Mouse (Mus musculus): ENCODE measurements around the gene Gm49325. TPM values are rescaled to one million over a fixed set of nuclear protein-coding genes. Genes with fewer than 3 reads are reported as not detected.

Gm49325 gene
- polyA plus RNA-seq, 1 experiment from 2014 or later = 2.5 TPM

- no peak overlapping the region for H3K27ac ChIP-seq
- no peaks in the 10 kb centered on the region for H3K9me3 ChIP-seq
- 0 out of 2 replicates have a peak, but pooled peaks cover 3% of the 10 kb centered on the region for H3K4me1 ChIP-seq (replicated peaks)
- H3K4me3 ChIP-seq (replicated peaks) = no peak overlapping the region
- H3K4me2 ChIP-seq (replicated peaks) = no peak overlapping the region
- peaks cover 72% of the 10 kb centered on the region for H3K36me3 ChIP-seq
- no peak overlapping the region for H3K9ac ChIP-seq (replicated peaks)
- 97% methylated on average over 9 of the region's 9 CpGs for WGBS
- no peak for ATAC-seq
- no peaks in the 10 kb centered on the region for H3K27me3 ChIP-seq
Measured at GRCm38 (mm10) chr10:77616166-77616565, 10.2 kb downstream of the Gm49325 start.

- peaks cover 64% of the 10 kb centered on the region for H3K36me3 ChIP-seq
- no peak overlapping the region for H3K4me3 ChIP-seq (replicated peaks)
- no peaks in the 10 kb centered on the region for H3K9me3 ChIP-seq
- H3K4me2 ChIP-seq (replicated peaks) = no peak overlapping the region
- H3K27me3 ChIP-seq = no peaks in the 10 kb centered on the region
- no peak overlapping the region for H3K9ac ChIP-seq (replicated peaks)
- 94% methylated on average over 7 of the region's 7 CpGs for WGBS
- H3K27ac ChIP-seq = no peak overlapping the region
- no peak for ATAC-seq
- peaks cover 5% of the 10 kb centered on the region for H3K4me1 ChIP-seq (replicated peaks)
Measured at GRCm38 (mm10) chr10:77616926-77617325, 10.9 kb downstream of the Gm49325 start.

GRCm38 (mm10) chr10:77621546-77621945 lies 15.5 kb downstream of the Gm49325 start:
- peak overlapping the region; percentile 82 for H3K4me2 ChIP-seq (replicated peaks)
- H3K4me3 ChIP-seq (replicated peaks) = peak overlapping the region; percentile 97
- peaks cover 40% of the 10 kb centered on the region for H3K4me1 ChIP-seq (replicated peaks)
- no peaks in the 10 kb centered on the region for H3K27me3 ChIP-seq
- peaks cover 27% of the 10 kb centered on the region for H3K36me3 ChIP-seq
- no peak for ATAC-seq
- H3K27ac ChIP-seq = peak overlapping the region; percentile 89
- WGBS = 77% methylated on average over 8 of the region's 8 CpGs
- H3K9ac ChIP-seq (replicated peaks) = peak overlapping the region; percentile 98
- H3K9me3 ChIP-seq = no peaks in the 10 kb centered on the region

GRCm38 (mm10) chr10:77622055-77622988 lies 16.3 kb downstream of the Gm49325 start, which contains the start of gene Ube2g2:
Gene Ube2g2 (plus strand): TSS chr10:77622275.
- Histone ChIP-seq H3K4me2 (replicated peaks) (peak within 1 kb of the TSS; percentile 82), H3K27ac (peak within 1 kb of the TSS; percentile 89), H3K4me1 (replicated peaks) (peaks cover 41% of the 10 kb centered on the region), H3K36me3 (peaks cover 19% of the 10 kb centered on the region), H3K27me3 (no peaks in the 10 kb centered on the region), H3K4me3 (replicated peaks) (peak within 1 kb of the TSS; percentile 97), H3K9me3 (no peaks in the 10 kb centered on the region), H3K9ac (replicated peaks) (peak within 1 kb of the TSS; percentile 98)
- peak; percentile 91 for ATAC-seq
- under 1% methylated on average over 96 of the region's 96 CpGs for WGBS

- H3K9me3 ChIP-seq = no peaks in the 10 kb centered on the region
- no peak overlapping the region for H3K27ac ChIP-seq
- H3K36me3 ChIP-seq = peaks cover 12% of the 10 kb centered on the region
- peak overlapping the region; percentile 98 for H3K9ac ChIP-seq (replicated peaks)
- H3K4me3 ChIP-seq (replicated peaks) = peak overlapping the region; percentile 97
- H3K4me2 ChIP-seq (replicated peaks) = peak overlapping the region; percentile 82
- H3K27me3 ChIP-seq = no peaks in the 10 kb centered on the region
- H3K4me1 ChIP-seq (replicated peaks) = peaks cover 44% of the 10 kb centered on the region
- 8% methylated on average over 8 of the region's 8 CpGs for WGBS
- peak; percentile 24; the same call in 1 of the 2 replicates for ATAC-seq
Measured at GRCm38 (mm10) chr10:77623069-77623492, 17.1 kb downstream of the Gm49325 start.

GRCm38 (mm10) chr10:77623639-77624400 lies 17.8 kb downstream of the Gm49325 start:
- Histone ChIP-seq H3K4me2 (replicated peaks) (peak overlapping the region; percentile 82), H3K27ac (no peak overlapping the region), H3K9me3 (no peaks in the 10 kb centered on the region), H3K4me3 (replicated peaks) (peak overlapping the region; percentile 97), H3K36me3 (peaks cover 8% of the 10 kb centered on the region), H3K4me1 (replicated peaks) (peaks cover 44% of the 10 kb centered on the region), H3K27me3 (no peaks in the 10 kb centered on the region), H3K9ac (replicated peaks) (peak overlapping the region; percentile 98)
- no peak for ATAC-seq
- 90% methylated on average over 10 of the region's 10 CpGs for WGBS

- Histone ChIP-seq H3K36me3 (peaks cover 8% of the 10 kb centered on the region), H3K4me3 (replicated peaks) (no peak overlapping the region), H3K9ac (replicated peaks) (peak overlapping the region; percentile 50), H3K4me2 (replicated peaks) (0 out of 2 replicates have a peak overlapping the region, but pooled peaks have one; percentile 14), H3K27me3 (no peaks in the 10 kb centered on the region), H3K4me1 (replicated peaks) (peaks cover 44% of the 10 kb centered on the region), H3K27ac (no peak overlapping the region), H3K9me3 (no peaks in the 10 kb centered on the region)
- no peak for ATAC-seq
- whole genome bisulfite sequencing = 83% methylated on average over 7 of the region's 7 CpGs
Measured at GRCm38 (mm10) chr10:77624570-77624995, 18.6 kb downstream of the Gm49325 start.

- Histone ChIP-seq H3K4me2 (replicated peaks) (no peak overlapping the region), H3K9me3 (no peaks in the 10 kb centered on the region), H3K36me3 (peaks cover 8% of the 10 kb centered on the region), H3K9ac (replicated peaks) (no peak overlapping the region), H3K4me3 (replicated peaks) (no peak overlapping the region), H3K4me1 (replicated peaks) (peaks cover 44% of the 10 kb centered on the region), H3K27ac (no peak overlapping the region), H3K27me3 (no peaks in the 10 kb centered on the region)
- no peak for ATAC-seq
- WGBS = 86% methylated on average over 7 of the region's 7 CpGs
Measured at GRCm38 (mm10) chr10:77626036-77626435, 20.0 kb downstream of the Gm49325 start.

GRCm38 (mm10) chr10:77626591-77626990 lies 20.6 kb downstream of the Gm49325 start:
- no peak overlapping the region for H3K27ac ChIP-seq
- 79% methylated on average over 7 of the region's 7 CpGs for WGBS
- no peak overlapping the region for H3K9ac ChIP-seq (replicated peaks)
- peaks cover 42% of the 10 kb centered on the region for H3K4me1 ChIP-seq (replicated peaks)
- no peak overlapping the region for H3K4me2 ChIP-seq (replicated peaks)
- no peaks in the 10 kb centered on the region for H3K9me3 ChIP-seq
- peaks cover 14% of the 10 kb centered on the region for H3K36me3 ChIP-seq
- no peak for ATAC-seq
- H3K27me3 ChIP-seq = no peaks in the 10 kb centered on the region
- H3K4me3 ChIP-seq (replicated peaks) = no peak overlapping the region

GRCm38 (mm10) chr10:77627497-77627896 lies 21.5 kb downstream of the Gm49325 start:
- Histone ChIP-seq H3K36me3 (peaks cover 21% of the 10 kb centered on the region), H3K4me1 (replicated peaks) (peaks cover 39% of the 10 kb centered on the region), H3K4me3 (replicated peaks) (no peak overlapping the region), H3K9me3 (no peaks in the 10 kb centered on the region), H3K27me3 (no peaks in the 10 kb centered on the region), H3K27ac (no peak overlapping the region), H3K4me2 (replicated peaks) (no peak overlapping the region), H3K9ac (replicated peaks) (no peak overlapping the region)
- 36% methylated on average over 2 of the region's 2 CpGs for WGBS
- peak; percentile 83 for ATAC-seq

GRCm38 (mm10) chr10:77629163-77629562 lies 23.2 kb downstream of the Gm49325 start:
- WGBS = 90% methylated on average over 3 of the region's 3 CpGs

GRCm38 (mm10) chr10:77629970-77630369 lies 24.0 kb downstream of the Gm49325 start:
- Histone ChIP-seq H3K27ac (no peak overlapping the region), H3K9me3 (no peaks in the 10 kb centered on the region)
- WGBS = 89% methylated on average over 1 of the region's 1 CpGs

More at GRCm38 (mm10) chr10:77629163-77629562, 23.2 kb downstream of the Gm49325 start:
- ATAC-seq = no peak
- H3K4me1 ChIP-seq (replicated peaks) = peaks cover 29% of the 10 kb centered on the region
- peaks cover 35% of the 10 kb centered on the region for H3K36me3 ChIP-seq
- H3K27me3 ChIP-seq = no peaks in the 10 kb centered on the region
- no peak overlapping the region for H3K9ac ChIP-seq (replicated peaks)
- no peak overlapping the region for H3K4me2 ChIP-seq (replicated peaks)
- H3K9me3 ChIP-seq = no peaks in the 10 kb centered on the region
- H3K27ac ChIP-seq = no peak overlapping the region
- no peak overlapping the region for H3K4me3 ChIP-seq (replicated peaks)

More at GRCm38 (mm10) chr10:77629970-77630369, 24.0 kb downstream of the Gm49325 start:
- Histone ChIP-seq H3K4me1 (replicated peaks) (peaks cover 26% of the 10 kb centered on the region), H3K36me3 (peaks cover 36% of the 10 kb centered on the region), H3K4me2 (replicated peaks) (no peak overlapping the region), H3K4me3 (replicated peaks) (no peak overlapping the region), H3K27me3 (no peaks in the 10 kb centered on the region), H3K9ac (replicated peaks) (no peak overlapping the region)
- ATAC-seq = no peak

Measured in midbrain, embryonic 13.5 days (tissue).